In the genomic region with DNA sequence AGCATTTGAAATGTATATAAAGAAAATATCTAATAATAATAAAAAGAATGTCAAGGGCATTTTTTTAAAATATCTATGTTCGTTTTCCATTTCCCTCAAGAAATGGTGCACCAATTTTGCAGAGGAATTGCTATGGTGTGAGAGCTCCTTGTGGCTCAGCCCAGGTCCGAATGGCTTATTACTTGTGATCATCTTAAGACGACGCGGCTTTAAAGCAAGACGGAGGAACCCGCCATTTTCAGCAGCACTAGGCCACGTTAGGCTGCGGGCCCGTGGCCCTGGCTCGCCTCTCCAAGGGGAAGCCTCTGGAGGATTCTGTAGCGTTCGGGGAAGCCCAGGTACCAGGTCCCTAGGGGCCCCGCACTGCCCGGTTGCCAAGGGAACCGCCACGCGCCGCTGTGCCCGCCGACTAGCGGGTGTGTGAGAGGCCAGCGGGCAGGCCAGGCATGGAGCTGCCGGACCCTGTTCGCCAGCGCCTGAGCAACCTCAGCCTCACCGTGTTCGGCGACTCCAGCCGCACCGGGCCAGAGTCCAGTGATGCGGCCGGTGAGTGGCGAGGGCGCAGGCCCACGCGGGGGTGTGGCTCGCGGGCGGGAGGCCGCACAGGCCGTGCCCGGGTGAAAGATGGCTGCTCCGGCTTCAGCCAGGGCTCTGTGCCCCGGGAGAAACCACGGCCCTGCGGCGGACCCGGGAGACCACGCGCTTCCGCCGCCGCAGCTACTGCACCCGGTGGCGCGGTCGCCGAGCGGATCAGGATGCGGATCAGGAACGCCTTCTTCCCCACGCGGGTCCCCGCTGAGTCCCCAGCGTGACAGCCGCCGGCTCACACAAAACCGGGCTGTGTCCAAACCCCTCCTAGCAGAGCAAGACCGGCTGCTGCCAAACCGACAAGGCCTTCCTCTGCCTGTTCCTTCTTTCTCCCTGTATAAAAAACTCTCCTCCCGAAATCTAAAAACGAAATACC, we compare ENCODE assay signal across 8 mouse cellular contexts. TPM values are rescaled to one million over a fixed set of nuclear protein-coding genes. Genes with fewer than 3 reads are reported as not detected.
DNase-seq lines count a peak whose midpoint lies in the region; ATAC-seq lines count a peak whose summit lies in the region.

A gene (plus strand): TSS at position 51 of the 964 bp plus-strand sequence.

- H3K9me3 ChIP-seq in erythroblast, embryonic 14.5 days (ENCODE audit: control insufficient read depth, low read length) = no peaks in the 10 kb centered on the region
- no peaks in the 10 kb centered on the region for H3K9me3 ChIP-seq in embryonic facial prominence, embryonic 13.5 days
- peaks cover 3% of the 10 kb centered on the region; the same call in 1 of the 2 replicates for H3K9me3 ChIP-seq in limb, embryonic 13.5 days
- H3K9me3 ChIP-seq in midbrain, embryonic 15.5 days = no peaks in the 10 kb centered on the region

- peak; percentile 87 for DNase-seq in heart, adult 8-10 months (ENCODE audit: low spot score)
- DNase-seq in kidney, adult 9 months = peak; percentile 93
- peak; percentile 74 to 87 for DNase-seq in spleen, adult 18-20 months

- H3K9ac ChIP-seq in embryonic facial prominence, embryonic 13.5 days = peak within 1 kb of the TSS; percentile 97
- peak within 1 kb of the TSS; percentile 94 for H3K9ac ChIP-seq in limb, embryonic 13.5 days
- peak within 1 kb of the TSS; percentile 93 for H3K9ac ChIP-seq in midbrain, embryonic 15.5 days

- H3K4me1 ChIP-seq in erythroblast, embryonic 14.5 days (ENCODE audit: control insufficient read depth) = peaks cover 11% of the 10 kb centered on the region
- H3K4me1 ChIP-seq in embryonic facial prominence, embryonic 13.5 days = no peaks in the 10 kb centered on the region
- H3K4me1 ChIP-seq in limb, embryonic 13.5 days = no peaks in the 10 kb centered on the region
- H3K4me1 ChIP-seq in midbrain, embryonic 15.5 days = no peaks in the 10 kb centered on the region

- H3K4me2 ChIP-seq in embryonic facial prominence, embryonic 13.5 days = peak within 1 kb of the TSS; percentile 74
- peak within 1 kb of the TSS; percentile 73 for H3K4me2 ChIP-seq in limb, embryonic 13.5 days (replicated peaks)
- H3K4me2 ChIP-seq in midbrain, embryonic 15.5 days = peak within 1 kb of the TSS; percentile 79

- peak within 1 kb of the TSS; percentile 79 for H3K4me3 ChIP-seq in erythroblast, embryonic 14.5 days (replicated peaks)
- H3K4me3 ChIP-seq in embryonic facial prominence, embryonic 13.5 days = peak within 1 kb of the TSS; percentile 74
- peak within 1 kb of the TSS; percentile 81 for H3K4me3 ChIP-seq in limb, embryonic 13.5 days
- peak within 1 kb of the TSS; percentile 75 for H3K4me3 ChIP-seq in midbrain, embryonic 15.5 days

- no peaks in the 10 kb centered on the region for H3K36me3 ChIP-seq in erythroblast, embryonic 14.5 days (ENCODE audit: control insufficient read depth)
- H3K36me3 ChIP-seq in embryonic facial prominence, embryonic 13.5 days = 0 out of 2 replicates have a peak, but pooled peaks cover 5% of the 10 kb centered on the region
- H3K36me3 ChIP-seq in limb, embryonic 13.5 days = peaks cover 3% of the 10 kb centered on the region; the same call in 1 of the 2 replicates
- H3K36me3 ChIP-seq in midbrain, embryonic 15.5 days (replicated peaks) = no peaks in the 10 kb centered on the region

- H3K27me3 ChIP-seq in erythroblast, embryonic 14.5 days (ENCODE audit: control insufficient read depth) = no peaks in the 10 kb centered on the region
- no peaks in the 10 kb centered on the region for H3K27me3 ChIP-seq in embryonic facial prominence, embryonic 13.5 days
- H3K27me3 ChIP-seq in limb, embryonic 13.5 days = no peaks in the 10 kb centered on the region
- H3K27me3 ChIP-seq in midbrain, embryonic 15.5 days (replicated peaks) = no peaks in the 10 kb centered on the region

- WGBS in embryonic facial prominence, embryonic 13.5 days = under 1% methylated on average over 73 of the region's 73 CpGs
- WGBS in limb, embryonic 13.5 days = under 1% methylated on average over 71 of the region's 73 CpGs
- WGBS in midbrain, embryonic 15.5 days = under 1% methylated on average over 72 of the region's 73 CpGs

- H3K27ac ChIP-seq in embryonic facial prominence, embryonic 13.5 days = peak within 1 kb of the TSS; percentile 97
- peak within 1 kb of the TSS; percentile 97 for H3K27ac ChIP-seq in limb, embryonic 13.5 days
- peak within 1 kb of the TSS; percentile 99 for H3K27ac ChIP-seq in midbrain, embryonic 15.5 days

- ATAC-seq in erythroblast, adult 5-6 weeks (replicated peaks; ENCODE audit: low FRiP score, poor library complexity, severe bottlenecking) = no peak
- ATAC-seq in embryonic facial prominence, embryonic 13.5 days (ENCODE audit: insufficient number of reproducible peaks, insufficient read depth, low FRiP score, low TSS enrichment, low read depth) = peak; percentile 88
- peak; percentile 93 for ATAC-seq in limb, embryonic 13.5 days (ENCODE audit: low FRiP score, low read depth)
- ATAC-seq in midbrain, embryonic 15.5 days (replicated peaks) = peak; percentile 96

RNA-seq across cellular contexts. Expression of the gene that starts here (rescaled TPM):
- polyA plus RNA-seq in erythroblast, embryonic 14.5 days (2012) = not detected in 2 replicates
- total RNA-seq in erythroblast, adult 5-6 weeks (2015; ENCODE audit: low replicate concordance) = 0.58 TPM in 1 of 2 replicates, not detected in the other
- 0.85 TPM in 1 of 2 replicates, not detected in the other for total RNA-seq in erythroblast, adult 5-6 weeks (2017; ENCODE audit: low replicate concordance)
- 12.9 and 13.8 TPM in 2 replicates for polyA plus RNA-seq in embryonic facial prominence, embryonic 13.5 days (2015; fragmentation: Nextera tagmentation; extraction: Ambion mirVana)
- 1 to 10 TPM; 1.5 to 2.4 (median 2.0) TPM for total RNA-seq in heart, adult 8-10 months (2022)
- polyA plus RNA-seq in limb, embryonic 13.5 days (2015; fragmentation: Nextera tagmentation; extraction: Ambion mirVana) = 16.9 and 19.9 TPM in 2 replicates
- 24.3 and 24.7 TPM in 2 replicates for polyA plus RNA-seq in midbrain, embryonic 15.5 days (2015; fragmentation: Nextera tagmentation; extraction: Ambion mirVana)

Comparison
In these comparisons a context has a peak if more than half of its experiments do, and no peak if none do; other contexts are left out.
1. RNA of the gene that starts here (polyA plus RNA-seq): 24.3 to 24.7 TPM in midbrain, embryonic 15.5 days, 16.9 to 19.9 TPM in limb, embryonic 13.5 days and 12.9 to 13.8 TPM in embryonic facial prominence, embryonic 13.5 days; not detected in erythroblast, embryonic 14.5 days; every median in the first group is over 10 times any median in the second.
2. Peak in every context shown above with its lines, with median percentiles within 50 percentile points of each other: H3K4me3 ChIP-seq, H3K27ac ChIP-seq, H3K4me2 ChIP-seq, H3K9ac ChIP-seq and DNase-seq.